Mouse (Mus musculus): ENCODE results near the gene Eva1a. TPM values are rescaled to one million over a fixed set of nuclear protein-coding genes. Genes with fewer than 3 reads are reported as not detected.

The Eva1a gene
- polyA plus RNA-seq, 1 experiment from 2014 or later = 60.8 TPM

DNA sequence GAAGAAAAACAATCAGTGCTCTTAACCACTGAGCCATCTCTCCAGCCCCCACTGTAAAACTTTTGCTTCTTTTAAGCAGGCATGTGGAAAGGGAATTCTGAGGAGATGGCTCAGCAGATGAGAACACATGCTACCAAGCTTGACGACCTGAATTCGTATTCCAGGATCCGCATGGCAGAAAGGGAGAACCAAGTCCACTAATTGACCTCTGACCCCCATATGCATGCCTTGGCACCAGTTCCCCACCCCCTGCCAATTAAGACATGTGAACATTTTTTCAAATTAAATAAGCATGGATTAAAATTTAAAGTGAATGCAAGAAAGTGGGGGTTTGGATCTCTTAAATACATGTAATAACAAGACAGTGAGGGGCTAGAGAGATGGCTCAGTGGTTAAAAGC, 32.7 kb downstream of the Eva1a start:
- ATAC-seq (replicated peaks; ENCODE audit: low FRiP score, low read depth) = no peak
- TF ChIP-seq CTCF (IDR thresholded peaks at IDR 0.05; ENCODE audit: low read depth) = no peak
- WGBS = 93% methylated on average over 3 of the region's 3 CpGs
- Histone ChIP-seq H3K4me1 (replicated peaks; ENCODE audit: insufficient read depth, low read length) (no peaks in the 10 kb centered on the region), H3K27ac (no peak overlapping the region), H3K36me3 (ENCODE audit: insufficient read depth, low read length) (0 out of 2 replicates have a peak, but pooled peaks cover 8% of the 10 kb centered on the region), H3K27me3 (ENCODE audit: insufficient read depth, low read length) (no peaks in the 10 kb centered on the region), H3K9ac (ENCODE audit: low read depth, low read length) (no peak overlapping the region), H3K9me3 (replicated peaks; ENCODE audit: low read length) (no peaks in the 10 kb centered on the region), H3K4me2 (ENCODE audit: low read length) (no peak overlapping the region), H3K4me3 (replicated peaks; ENCODE audit: low read depth, low read length) (no peak overlapping the region)
- no peak for DNase-seq (ENCODE audit: low spot score)

DNA sequence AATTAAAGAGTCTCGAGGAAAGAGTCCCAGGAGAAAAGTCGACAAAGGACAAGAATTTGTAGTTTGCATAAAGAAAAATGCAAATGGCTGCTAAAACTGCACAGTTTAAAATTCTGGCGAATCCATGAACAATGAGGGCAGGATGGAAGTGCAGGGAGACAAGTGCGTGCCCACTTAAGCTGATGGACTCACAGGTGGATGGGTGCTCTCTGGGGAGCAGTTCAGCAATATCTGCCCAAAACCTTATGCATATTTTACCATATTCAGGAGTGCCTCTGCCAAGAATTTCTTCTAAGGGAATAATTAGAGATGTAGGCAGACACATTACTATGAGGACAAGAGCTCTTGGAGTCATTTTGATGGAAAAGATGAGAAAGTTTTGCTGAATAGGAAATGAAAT, 35.5 kb downstream of the Eva1a start:
- TF ChIP-seq CTCF (IDR thresholded peaks at IDR 0.05; ENCODE audit: low read depth) = no peak
- Histone ChIP-seq H3K27me3 (ENCODE audit: insufficient read depth, low read length) (no peaks in the 10 kb centered on the region), H3K9ac (ENCODE audit: low read depth, low read length) (no peak overlapping the region), H3K4me3 (replicated peaks; ENCODE audit: low read depth, low read length) (no peak overlapping the region), H3K9me3 (replicated peaks; ENCODE audit: low read length) (no peaks in the 10 kb centered on the region), H3K36me3 (ENCODE audit: insufficient read depth, low read length) (0 out of 2 replicates have a peak, but pooled peaks cover 8% of the 10 kb centered on the region), H3K27ac (no peak overlapping the region), H3K4me2 (ENCODE audit: low read length) (no peak overlapping the region), H3K4me1 (replicated peaks; ENCODE audit: insufficient read depth, low read length) (no peaks in the 10 kb centered on the region)
- WGBS = 93% methylated on average over 4 of the region's 4 CpGs
- DNase-seq (ENCODE audit: low spot score) (no peak), ATAC-seq (replicated peaks; ENCODE audit: low FRiP score, low read depth) (no peak)

DNA sequence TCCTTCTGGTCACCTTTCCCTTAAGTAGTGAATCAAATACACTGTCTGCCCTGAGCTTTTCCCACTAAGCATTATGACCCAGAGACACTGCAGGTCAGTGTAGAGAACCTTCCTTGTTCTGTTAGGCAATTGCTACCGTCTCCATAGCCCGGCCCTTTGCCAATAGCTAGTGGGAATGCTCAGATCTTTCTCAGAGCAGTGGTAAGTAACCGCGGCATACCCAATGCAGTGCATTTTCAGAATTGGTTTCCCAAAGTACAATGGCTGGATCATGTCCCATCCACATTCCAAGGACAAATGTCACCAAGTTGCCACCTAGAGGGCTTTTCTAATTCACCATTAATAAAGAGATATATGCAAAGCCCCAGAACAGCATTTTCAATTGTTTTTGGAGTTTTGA, 38.0 kb downstream of the Eva1a start:
- Histone ChIP-seq H3K9me3 (replicated peaks; ENCODE audit: low read length) (no peaks in the 10 kb centered on the region), H3K36me3 (ENCODE audit: insufficient read depth, low read length) (0 out of 2 replicates have a peak, but pooled peaks cover 8% of the 10 kb centered on the region), H3K4me1 (replicated peaks; ENCODE audit: insufficient read depth, low read length) (0 out of 2 replicates have a peak, but pooled peaks cover 5% of the 10 kb centered on the region), H3K4me2 (ENCODE audit: low read length) (no peak overlapping the region), H3K27me3 (ENCODE audit: insufficient read depth, low read length) (no peaks in the 10 kb centered on the region), H3K9ac (ENCODE audit: low read depth, low read length) (no peak overlapping the region), H3K27ac (no peak overlapping the region), H3K4me3 (replicated peaks; ENCODE audit: low read depth, low read length) (no peak overlapping the region)
- 88% methylated on average over 4 of the region's 4 CpGs for WGBS
- DNase-seq (ENCODE audit: low spot score) (no peak), ATAC-seq (replicated peaks; ENCODE audit: low FRiP score, low read depth) (no peak)
- TF ChIP-seq CTCF (IDR thresholded peaks at IDR 0.05; ENCODE audit: low read depth) = no peak

DNA sequence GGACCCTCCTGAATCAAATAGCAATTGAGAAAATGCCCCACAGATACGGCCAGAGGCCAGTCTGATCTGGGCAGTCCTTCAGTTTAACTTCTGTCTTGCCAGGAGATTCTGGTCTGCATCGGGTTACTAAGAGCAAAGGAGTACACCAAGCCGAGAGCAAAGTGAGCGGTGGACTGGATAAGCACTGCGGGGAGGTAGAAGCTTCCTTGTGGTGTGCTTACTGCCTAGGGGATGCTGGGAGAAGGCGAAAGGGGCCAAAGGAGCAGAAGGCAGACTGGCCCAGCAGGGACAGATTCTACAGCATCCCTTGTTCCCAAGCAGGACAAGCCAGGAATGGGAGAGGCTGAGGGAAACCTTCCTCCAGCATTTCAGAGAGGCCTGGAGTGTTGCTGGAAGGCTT, 42.8 kb downstream of the Eva1a start:
- DNase-seq (ENCODE audit: low spot score) (no peak), ATAC-seq (replicated peaks; ENCODE audit: low FRiP score, low read depth) (no peak)
- Histone ChIP-seq H3K4me3 (replicated peaks; ENCODE audit: low read depth, low read length) (no peak overlapping the region), H3K9ac (ENCODE audit: low read depth, low read length) (no peak overlapping the region), H3K9me3 (replicated peaks; ENCODE audit: low read length) (no peaks in the 10 kb centered on the region), H3K36me3 (ENCODE audit: insufficient read depth, low read length) (0 out of 2 replicates have a peak, but pooled peaks cover 3% of the 10 kb centered on the region), H3K4me1 (replicated peaks; ENCODE audit: insufficient read depth, low read length) (0 out of 2 replicates have a peak, but pooled peaks cover 9% of the 10 kb centered on the region), H3K27ac (peak overlapping the region; percentile 69), H3K4me2 (ENCODE audit: low read length) (no peak overlapping the region), H3K27me3 (ENCODE audit: insufficient read depth, low read length) (no peaks in the 10 kb centered on the region)
- WGBS = 48% methylated on average over 6 of the region's 6 CpGs
- no peak for TF ChIP-seq CTCF (IDR thresholded peaks at IDR 0.05; ENCODE audit: low read depth)

DNA sequence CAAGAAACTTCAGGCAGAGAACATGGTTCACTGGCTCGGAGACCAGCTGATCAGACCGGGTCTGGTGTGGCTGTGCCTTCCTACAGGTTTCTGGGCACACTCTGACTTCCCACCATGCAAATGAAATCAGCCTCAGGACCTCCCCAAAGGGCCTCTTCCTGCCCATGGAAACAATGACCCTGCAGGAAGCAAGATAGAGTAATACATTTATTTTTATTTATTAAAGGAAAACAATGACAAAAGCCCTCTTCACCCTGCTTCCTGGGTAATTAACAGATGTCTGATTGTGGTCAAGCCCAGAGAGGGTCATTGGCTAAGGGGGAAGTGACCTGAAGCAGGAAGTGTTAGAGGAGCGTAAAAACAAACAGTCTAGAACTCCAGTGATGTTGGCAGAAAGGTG, 43.4 kb downstream of the Eva1a start:
- WGBS = 15% methylated on average over 3 of the region's 3 CpGs
- Histone ChIP-seq H3K4me3 (replicated peaks; ENCODE audit: low read depth, low read length) (no peak overlapping the region), H3K4me1 (replicated peaks; ENCODE audit: insufficient read depth, low read length) (0 out of 2 replicates have a peak, but pooled peaks cover 9% of the 10 kb centered on the region), H3K27me3 (ENCODE audit: insufficient read depth, low read length) (no peaks in the 10 kb centered on the region), H3K9ac (ENCODE audit: low read depth, low read length) (no peak overlapping the region), H3K36me3 (ENCODE audit: insufficient read depth, low read length) (0 out of 2 replicates have a peak, but pooled peaks cover 3% of the 10 kb centered on the region), H3K4me2 (ENCODE audit: low read length) (no peak overlapping the region), H3K9me3 (replicated peaks; ENCODE audit: low read length) (no peaks in the 10 kb centered on the region), H3K27ac (peak overlapping the region; percentile 69; the same call in 1 of the 2 replicates)
- no peak for TF ChIP-seq CTCF (IDR thresholded peaks at IDR 0.05; ENCODE audit: low read depth)
- DNase-seq (ENCODE audit: low spot score) = peak; percentile 69
- no peak; the same call in 1 of the 2 replicates for ATAC-seq (replicated peaks; ENCODE audit: low FRiP score, low read depth)

DNA sequence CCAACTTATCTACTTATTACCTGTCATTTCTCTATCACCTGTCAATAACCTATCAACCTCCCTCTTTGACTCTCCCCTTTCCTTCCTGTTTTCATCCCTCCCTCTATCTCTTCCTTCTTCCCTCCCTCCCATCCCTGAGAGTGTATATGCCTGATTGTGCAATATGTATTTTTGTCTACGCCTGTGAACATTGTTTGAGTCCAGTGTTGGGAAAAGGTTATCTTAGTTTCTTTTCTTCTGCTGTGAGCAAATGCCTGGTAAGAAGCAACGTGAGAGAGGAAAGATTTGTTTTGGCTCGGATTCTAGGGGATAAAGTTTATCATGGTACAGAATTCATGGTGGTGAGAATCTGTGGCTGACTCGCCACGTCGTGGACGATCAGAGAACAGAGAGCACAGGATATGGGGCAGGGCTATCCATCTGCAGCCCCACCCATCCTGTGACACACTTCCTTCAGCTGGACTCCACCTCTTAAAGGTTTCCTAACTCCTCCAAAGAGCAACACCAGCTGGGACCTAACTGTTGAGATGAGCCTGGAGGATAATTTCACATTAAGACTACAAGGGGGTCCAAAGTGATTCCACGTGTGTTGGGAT, 44.6 kb downstream of the Eva1a start:
- TF ChIP-seq CTCF (IDR thresholded peaks at IDR 0.05; ENCODE audit: low read depth) = no peak
- Histone ChIP-seq H3K4me3 (replicated peaks; ENCODE audit: low read depth, low read length) (no peak overlapping the region), H3K4me2 (ENCODE audit: low read length) (no peak overlapping the region), H3K9ac (ENCODE audit: low read depth, low read length) (no peak overlapping the region), H3K9me3 (replicated peaks; ENCODE audit: low read length) (no peaks in the 10 kb centered on the region), H3K27ac (no peak overlapping the region), H3K27me3 (ENCODE audit: insufficient read depth, low read length) (no peaks in the 10 kb centered on the region), H3K36me3 (ENCODE audit: insufficient read depth, low read length) (0 out of 2 replicates have a peak, but pooled peaks cover 3% of the 10 kb centered on the region), H3K4me1 (replicated peaks; ENCODE audit: insufficient read depth, low read length) (0 out of 2 replicates have a peak, but pooled peaks cover 9% of the 10 kb centered on the region)
- 84% methylated on average over 8 of the region's 8 CpGs for WGBS
- no peak for ATAC-seq (replicated peaks; ENCODE audit: low FRiP score, low read depth)
- DNase-seq (ENCODE audit: low spot score) = peak; percentile 24

Data from kidney, postnatal 0 days (tissue).